ENCODE assay signal across 9 mouse cellular contexts in the genomic region with DNA sequence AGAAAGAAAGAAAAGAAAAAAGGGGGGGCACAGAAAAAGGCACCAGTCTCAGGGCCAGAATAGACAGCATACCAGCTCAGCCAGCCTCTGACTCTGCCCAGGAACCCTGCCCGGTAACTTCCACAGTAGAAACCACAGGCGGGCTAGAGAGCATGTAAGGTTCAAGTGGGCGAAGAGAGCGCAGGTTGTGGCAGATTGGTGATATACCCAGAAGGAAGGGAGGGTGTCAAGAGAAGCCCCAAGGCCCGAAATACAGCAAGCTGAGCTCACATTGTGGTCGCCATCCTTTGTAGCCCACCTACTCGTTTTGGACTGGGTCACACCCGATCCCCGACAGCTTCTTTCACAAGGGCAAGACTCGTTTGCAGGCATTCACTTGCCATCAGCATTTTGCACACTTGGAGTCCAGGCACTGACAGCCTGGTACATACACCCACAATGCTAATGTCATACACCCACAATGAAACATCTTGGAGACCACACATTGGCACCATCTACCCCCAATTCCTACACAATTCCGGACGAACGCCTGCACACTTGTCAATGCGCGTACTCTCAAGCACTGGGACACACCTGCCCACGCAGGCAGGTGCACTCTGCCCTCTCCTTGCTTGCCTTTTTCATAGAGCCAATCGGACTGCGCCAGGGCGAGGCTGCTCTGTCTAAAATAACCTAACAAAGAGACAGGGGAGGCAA. TPM values are rescaled to one million over a fixed set of nuclear protein-coding genes. Genes with fewer than 3 reads are reported as not detected.
A peak's percentile ranks its signal among the peaks of the same experiment; 100 is the strongest.
DNase-seq lines count a peak whose midpoint lies in the region; ATAC-seq lines count a peak whose summit lies in the region.
"Had no signal": no experiment of that assay in that cellular context is flagged by ENCODE, and none has a peak within 500 bp of the region (broad histone marks: within the 10 kb centered on the region; RNA-seq: fewer than 3 reads in every experiment).

No protein-coding gene starts in this region.

- H3K9me3 ChIP-seq in erythroblast, embryonic 14.5 days (ENCODE audit: control insufficient read depth, low read length): no peaks in the 10 kb centered on the region; the same call in 1 of the 2 replicates
- H3K9me3 ChIP-seq in heart, embryonic 15.5 days (replicated peaks): no peaks in the 10 kb centered on the region
- H3K9me3 ChIP-seq in liver, embryonic 16.5 days (replicated peaks; ENCODE audit: control insufficient read depth, low read length): no peaks in the 10 kb centered on the region

- WGBS in heart, embryonic 15.5 days: 5% methylated on average over 19 of the region's 19 CpGs
- 4% methylated on average over 19 of the region's 19 CpGs for WGBS in liver, embryonic 16.5 days (ENCODE audit: insufficient replicate concordance)

- H3K4me3 ChIP-seq in erythroblast, embryonic 14.5 days (replicated peaks): peak overlapping the region; percentile 18
- H3K4me3 ChIP-seq in heart, embryonic 15.5 days: peak overlapping the region; percentile 67
- H3K4me3 ChIP-seq in liver, embryonic 16.5 days (ENCODE audit: low read depth, low read length): peak overlapping the region; percentile 52

- peak; percentile 14 for DNase-seq in embryo, embryonic 10 days (ENCODE audit: low spot score)
- DNase-seq in kidney, postnatal 4 days: peak; percentile 16 to 29
- DNase-seq in right cerebral cortex, adult 2 months (ENCODE audit: low spot score in 2 of 2): peak; percentile 71 to 76
- DNase-seq in thymus, adult 18-20 months: no peak

- H3K27ac ChIP-seq in heart, embryonic 15.5 days: no peak overlapping the region
- no peak overlapping the region for H3K27ac ChIP-seq in liver, embryonic 16.5 days (ENCODE audit: low read length)

- H3K4me1 ChIP-seq in erythroblast, embryonic 14.5 days (ENCODE audit: control insufficient read depth): no peaks in the 10 kb centered on the region
- H3K4me1 ChIP-seq in heart, embryonic 15.5 days (replicated peaks): peaks cover 26% of the 10 kb centered on the region
- H3K4me1 ChIP-seq in liver, embryonic 16.5 days (ENCODE audit: control insufficient read depth, low read depth, low read length): no peaks in the 10 kb centered on the region

- no peaks in the 10 kb centered on the region for H3K36me3 ChIP-seq in erythroblast, embryonic 14.5 days (ENCODE audit: control insufficient read depth)
- no peaks in the 10 kb centered on the region for H3K36me3 ChIP-seq in heart, embryonic 15.5 days
- H3K36me3 ChIP-seq in liver, embryonic 16.5 days (ENCODE audit: control insufficient read depth, insufficient read depth): no peaks in the 10 kb centered on the region

- H3K4me2 ChIP-seq in heart, embryonic 15.5 days: peak overlapping the region; percentile 96
- H3K4me2 ChIP-seq in liver, embryonic 16.5 days (ENCODE audit: low read depth, low read length): peak overlapping the region; percentile 58

- H3K27me3 ChIP-seq in erythroblast, embryonic 14.5 days (ENCODE audit: control insufficient read depth): peaks cover 45% of the 10 kb centered on the region
- H3K27me3 ChIP-seq in heart, embryonic 15.5 days: peaks cover 31% of the 10 kb centered on the region
- H3K27me3 ChIP-seq in liver, embryonic 16.5 days (ENCODE audit: control insufficient read depth, insufficient read depth, low read depth, low read length): peaks cover 35% of the 10 kb centered on the region

- peak overlapping the region; percentile 60 for H3K9ac ChIP-seq in heart, embryonic 15.5 days
- no peak overlapping the region for H3K9ac ChIP-seq in liver, embryonic 16.5 days (ENCODE audit: low read depth, low read length)

- ATAC-seq in erythroblast, adult 5-6 weeks (replicated peaks; ENCODE audit: low FRiP score, poor library complexity, severe bottlenecking): no peak
- ATAC-seq in heart, embryonic 15.5 days (replicated peaks; ENCODE audit: insufficient number of reproducible peaks, insufficient read depth, low FRiP score, low read depth): no peak
- peak; percentile 45; the same call in 1 of the 2 replicates for ATAC-seq in liver, embryonic 16.5 days (ENCODE audit: low read depth)

RNA-seq across cellular contexts. Expression of a gene that starts 0.8 kb away (rescaled TPM):
- not detected in 2 replicates for polyA plus RNA-seq in erythroblast, embryonic 14.5 days (2012)
- not detected in 2 replicates for total RNA-seq in erythroblast, adult 5-6 weeks (2015; ENCODE audit: low replicate concordance)
- not detected in 2 replicates for total RNA-seq in erythroblast, adult 5-6 weeks (2017; ENCODE audit: low replicate concordance)
- 2.3 and 2.6 TPM in 2 replicates for polyA plus RNA-seq in heart, embryonic 15.5 days (2015; fragmentation: Nextera tagmentation; extraction: Ambion mirVana)
- polyA plus RNA-seq in liver, embryonic 16.5 days (2015; fragmentation: Nextera tagmentation; extraction: Ambion mirVana): 1.4 and 1.7 TPM in 2 replicates
- total RNA-seq: hematopoietic stem cell, adult 5-6 weeks had no signal

Comparison
In these comparisons a context has a peak if more than half of its experiments do, and no peak if none do; other contexts are left out.
1. DNase-seq: peak in embryo, embryonic 10 days (single experiment), kidney, postnatal 4 days (2 of 2) and right cerebral cortex, adult 2 months (2 of 2); none in thymus, adult 18-20 months (0 of 2).
2. Peak in every context shown above with its lines, with median percentiles within 50 percentile points of each other: H3K4me3 ChIP-seq.